In genomic region chr8:79389074-79389786, GRCm38 (mm10) we compare ENCODE assay signal across 12 mouse cellular contexts. TPM values are rescaled to one million over a fixed set of nuclear protein-coding genes. Genes with fewer than 3 reads are reported as not detected.
DNase-seq lines count a peak whose midpoint lies in the region; ATAC-seq and TF ChIP-seq lines count a peak whose summit lies in the region.
"Had no signal": no experiment of that assay in that cellular context is flagged by ENCODE, and none has a peak within 500 bp of the region (broad histone marks: within the 10 kb centered on the region; RNA-seq: fewer than 3 reads in every experiment).

No protein-coding gene starts in this region.

- H3K4me3 ChIP-seq in testis, adult 2 months (ENCODE audit: control insufficient read depth, low read depth, low read length): peak overlapping the region; percentile 76
- peak overlapping the region; percentile 29 for H3K4me3 ChIP-seq in kidney, embryonic 16.5 days (ENCODE audit: low read length)
- H3K4me3 ChIP-seq: embryonic facial prominence, embryonic 15.5 days; lung, embryonic 15.5 days had no signal

- H3K4me2 ChIP-seq in kidney, embryonic 16.5 days (replicated peaks; ENCODE audit: low read depth, low read length): peak overlapping the region; percentile 45
- H3K4me2 ChIP-seq: embryonic facial prominence, embryonic 15.5 days; lung, embryonic 15.5 days had no signal

- no peak overlapping the region for H3K9ac ChIP-seq in kidney, embryonic 16.5 days (replicated peaks; ENCODE audit: low read length)
- H3K9ac ChIP-seq: embryonic facial prominence, embryonic 15.5 days; lung, embryonic 15.5 days had no signal

- H3K9me3 ChIP-seq in kidney, embryonic 16.5 days (ENCODE audit: low read length): no peaks in the 10 kb centered on the region
- H3K9me3 ChIP-seq: lung, embryonic 15.5 days had no signal

- H3K4me1 ChIP-seq in testis, adult 2 months (ENCODE audit: control insufficient read depth, insufficient read depth, low read length): peaks cover 7% of the 10 kb centered on the region
- peaks cover 36% of the 10 kb centered on the region for H3K4me1 ChIP-seq in kidney, embryonic 16.5 days (ENCODE audit: insufficient read depth, low read length)

- TF ChIP-seq POLR2A in testis, adult 2 months (IDR thresholded peaks at IDR 0.05; ENCODE audit: control insufficient read depth, low read depth, low read length): no peak

- peak; percentile 69; the same call in 1 of the 2 replicates for ATAC-seq in kidney, embryonic 16.5 days (ENCODE audit: low FRiP score, low TSS enrichment)
- ATAC-seq in erythroblast, adult 5-6 weeks (replicated peaks; ENCODE audit: low FRiP score, poor library complexity, severe bottlenecking): no peak

- no peaks in the 10 kb centered on the region for H3K36me3 ChIP-seq in testis, adult 2 months (ENCODE audit: control insufficient read depth, insufficient read depth, low read length)
- 0 out of 2 replicates have a peak, but pooled peaks cover 3% of the 10 kb centered on the region for H3K36me3 ChIP-seq in kidney, embryonic 16.5 days (ENCODE audit: insufficient read depth, low read length)
- H3K36me3 ChIP-seq: embryonic facial prominence, embryonic 15.5 days; lung, embryonic 15.5 days had no signal

- H3K27me3 ChIP-seq in testis, adult 2 months (ENCODE audit: control insufficient read depth, insufficient read depth, low read length): no peaks in the 10 kb centered on the region
- H3K27me3 ChIP-seq in kidney, embryonic 16.5 days (ENCODE audit: insufficient read depth, low read length): no peaks in the 10 kb centered on the region
- H3K27me3 ChIP-seq: embryonic facial prominence, embryonic 15.5 days; lung, embryonic 15.5 days had no signal

- H3K27ac ChIP-seq in testis, adult 2 months (ENCODE audit: control insufficient read depth, insufficient read depth, low read depth, low read length): no peak overlapping the region
- 0 out of 2 replicates have a peak overlapping the region, but pooled peaks have one; percentile 32 for H3K27ac ChIP-seq in kidney, embryonic 16.5 days (ENCODE audit: low read length)
- H3K27ac ChIP-seq: embryonic facial prominence, embryonic 15.5 days; lung, embryonic 15.5 days had no signal

- intact Hi-C loops in gastrocnemius, postnatal 14 days (cut with DNase I; ENCODE audit: low total_unique reads): no loop called here

- no peak for TF ChIP-seq CTCF in testis, adult 2 months (IDR thresholded peaks at IDR 0.05; ENCODE audit: control insufficient read depth, insufficient read depth, insufficient replicate concordance, low read depth, low read length)

- peak; percentile 41 to 58 for DNase-seq in adrenal gland, adult (ENCODE audit: inconsistent age in 2 of 2, low spot score in 1 of 2)
- no peak for DNase-seq in adrenal gland, postnatal 4 days (ENCODE audit: low spot score in 2 of 2)
- no peak for DNase-seq in testis, postnatal 10 days (ENCODE audit: low spot score)
- DNase-seq in thymus, postnatal 25 days: no peak
- DNase-seq in gastrocnemius, postnatal 14 days: no peak
- DNase-seq: cerebellum, adult 2 months; right cerebral cortex, postnatal 25 days had no signal

- WGBS in kidney, embryonic 16.5 days: 40% methylated on average over 23 of the region's 23 CpGs

RNA-seq across cellular contexts. Expression of gene Smad1, which starts 10.1 kb away (rescaled TPM):
- 10 to 100 TPM; 48.6 to 54.4 TPM for total RNA-seq in adrenal gland, postnatal 4 days (2021)
- 32.8 and 37.8 TPM in 2 replicates for polyA plus RNA-seq in testis, adult 2 months (2012; rRNA removed)
- 38.3 and 42.8 TPM in 2 replicates for polyA plus RNA-seq in kidney, embryonic 16.5 days (2015; fragmentation: Nextera tagmentation; extraction: Ambion mirVana)
- 1.5 and 1.9 TPM in 2 replicates for total RNA-seq in erythroblast, adult 5-6 weeks (2015; ENCODE audit: low replicate concordance)
- total RNA-seq in erythroblast, adult 5-6 weeks (2017; ENCODE audit: low replicate concordance): 1.9 and 2.6 TPM in 2 replicates
- 10 to 100 TPM; 21.2 to 22.5 TPM for total RNA-seq in gastrocnemius, postnatal 14 days (2021)

Comparison
In these comparisons a context has a peak if more than half of its experiments do, and no peak if none do; other contexts are left out.
1. DNase-seq: peak in adrenal gland, adult (2 of 2); none in adrenal gland, postnatal 4 days (0 of 2), testis, postnatal 10 days (single experiment), thymus, postnatal 25 days (single experiment) and gastrocnemius, postnatal 14 days (single experiment).
2. RNA of gene Smad1, which starts 10.1 kb away (total RNA-seq): 48.6 to 54.4 TPM in adrenal gland, postnatal 4 days and 21.2 to 22.5 TPM in gastrocnemius, postnatal 14 days; 1.5 to 2.6 TPM in erythroblast, adult 5-6 weeks; every median in the first group is over 4 times any median in the second.